Mouse (Mus musculus): Measurements from ENCODE around the gene Gm5089.

Gene Gm5089

GRCm38 (mm10) chr14:122386281-122387130 lies 64.4 kb downstream of the Gm5089 start:
- in situ Hi-C loops (cut with MseI, MboI) = no loop called here

- in situ Hi-C loops (cut with MseI, MboI) = no loop called here
These were observed 65.2 kb downstream of the Gm5089 start for GRCm38 (mm10) chr14:122385758-122386157.

DNA sequence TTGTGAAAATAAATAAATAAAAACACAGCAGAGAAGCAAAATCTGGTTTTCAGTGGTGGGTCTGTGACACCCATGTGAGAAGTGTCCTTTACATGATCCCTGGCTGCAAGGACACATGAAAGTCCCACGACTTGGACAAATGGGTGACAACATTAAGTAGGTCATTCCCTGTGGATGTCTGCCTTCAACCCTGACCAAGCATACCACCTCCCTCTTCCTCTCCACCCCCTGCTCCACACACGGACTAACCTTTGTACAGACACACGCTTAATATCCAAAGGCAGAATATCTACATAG lies 65.7 kb downstream of the Gm5089 start:
- in situ Hi-C loops (cut with MseI, MboI) = no loop called here

Data from mouse trophoblast stem cell (cell line).